8 mouse cellular contexts compared by ENCODE assay signal in the genomic region with DNA sequence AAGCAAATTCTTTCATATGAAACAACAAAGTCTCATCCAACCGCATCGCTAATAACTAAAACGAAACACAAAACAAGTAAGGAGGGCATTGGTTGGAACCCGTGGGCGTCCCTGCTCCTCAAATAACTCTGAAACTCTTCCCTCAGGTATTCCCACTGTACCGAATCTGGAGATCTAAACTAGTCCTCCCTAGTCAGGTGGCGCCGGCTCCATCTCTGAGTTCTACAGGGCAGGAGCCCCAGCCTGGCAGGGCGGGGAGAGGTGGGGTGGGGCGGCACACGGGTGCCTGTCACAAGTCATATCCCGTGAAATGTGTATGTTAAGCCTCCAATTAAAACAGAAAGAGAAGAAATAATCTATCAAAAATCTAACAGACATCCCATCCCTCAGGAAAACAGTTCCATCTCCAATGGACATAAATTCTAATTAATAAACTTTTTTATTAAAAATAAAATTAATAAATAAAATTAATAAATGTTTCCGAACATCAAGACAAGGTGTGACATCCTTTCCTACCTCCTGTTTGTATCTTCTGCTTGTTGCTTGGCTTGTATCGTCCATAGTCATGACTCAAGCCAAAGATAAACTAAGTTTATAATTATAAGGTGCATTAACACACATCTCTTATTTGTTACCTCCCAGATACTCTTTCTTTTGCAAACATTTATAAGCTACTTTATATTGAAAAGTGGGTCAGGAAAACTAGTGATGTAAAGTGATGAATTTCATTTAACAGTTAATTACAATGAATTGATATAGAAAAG. TPM values are rescaled to one million over a fixed set of nuclear protein-coding genes. Genes with fewer than 3 reads are reported as not detected.
DNase-seq lines count a peak whose midpoint lies in the region; ATAC-seq lines count a peak whose summit lies in the region.

No protein-coding gene starts in this region.

- peak overlapping the region; percentile 55 for H3K9ac ChIP-seq in forebrain, embryonic 11.5 days (ENCODE audit: low read length)

- H3K4me2 ChIP-seq in forebrain, embryonic 11.5 days (ENCODE audit: low read depth, low read length, severe bottlenecking): peak overlapping the region; percentile 62

- peak; percentile 79 for ATAC-seq in forebrain, embryonic 11.5 days (replicated peaks; ENCODE audit: low FRiP score)
- ATAC-seq in megakaryocyte progenitor cell, adult 5-6 weeks (replicated peaks; ENCODE audit: poor library complexity): peak; percentile 30

- no peaks in the 10 kb centered on the region for H3K4me1 ChIP-seq in forebrain, embryonic 11.5 days (replicated peaks; ENCODE audit: control insufficient read depth, insufficient read depth, low read length)
- peaks cover 4% of the 10 kb centered on the region for H3K4me1 ChIP-seq in limb, embryonic 10.5 days

- intact Hi-C loops in heart, postnatal 25 days (cut with DNase I): loop anchor here (2.0 kb wide), 1 partner anchor 144 kb away; no protein-coding TSS in a partner anchor

- peak overlapping the region; percentile 46 for H3K4me3 ChIP-seq in forebrain, embryonic 11.5 days (ENCODE audit: low read depth, low read length)
- H3K4me3 ChIP-seq in limb, embryonic 10.5 days: peak overlapping the region; percentile 57

- H3K27ac ChIP-seq in forebrain, embryonic 11.5 days (ENCODE audit: low read depth, low read length): no peak overlapping the region
- 0 out of 2 replicates have a peak overlapping the region, but pooled peaks have one; percentile 19 for H3K27ac ChIP-seq in limb, embryonic 10.5 days

- H3K9me3 ChIP-seq in forebrain, embryonic 11.5 days (ENCODE audit: control insufficient read depth, low read length): no peaks in the 10 kb centered on the region
- H3K9me3 ChIP-seq in limb, embryonic 10.5 days (replicated peaks): no peaks in the 10 kb centered on the region

- no peaks in the 10 kb centered on the region for H3K36me3 ChIP-seq in forebrain, embryonic 11.5 days (ENCODE audit: control insufficient read depth, insufficient read depth, low read length)
- no peaks in the 10 kb centered on the region for H3K36me3 ChIP-seq in limb, embryonic 10.5 days
- no peaks in the 10 kb centered on the region; the same call in 1 of the 2 replicates for H3K36me3 ChIP-seq in splenic B cell, adult 2 months (ENCODE audit: control insufficient read depth, insufficient read depth, low read length, poor library complexity, severe bottlenecking)

- DNase-seq in adrenal gland, postnatal 14 days: peak; percentile 56
- no peak for DNase-seq in adrenal gland, postnatal 4 days (ENCODE audit: low spot score in 2 of 2)
- peak; percentile 79 for DNase-seq in T-cell, adult 2 months (ENCODE audit: low spot score)
- peak; percentile 65 for DNase-seq in forebrain, embryonic 11.5 days (ENCODE audit: low spot score)
- peak; percentile 44 for DNase-seq in heart, postnatal 25 days (ENCODE audit: low spot score)
- peak; percentile 54 for DNase-seq in limb, embryonic 10.5 days (ENCODE audit: low spot score)
- peak; percentile 66 for DNase-seq in splenic B cell, adult 2 months (ENCODE audit: low read depth, low spot score)

- no peaks in the 10 kb centered on the region for H3K27me3 ChIP-seq in forebrain, embryonic 11.5 days (ENCODE audit: control insufficient read depth, insufficient read depth, low read length)
- H3K27me3 ChIP-seq in limb, embryonic 10.5 days (ENCODE audit: low read depth, poor library complexity, severe bottlenecking): no peaks in the 10 kb centered on the region
- no peaks in the 10 kb centered on the region for H3K27me3 ChIP-seq in splenic B cell, adult 2 months (ENCODE audit: control insufficient read depth, insufficient read depth, low read length, poor library complexity, severe bottlenecking)

- WGBS in forebrain, embryonic 11.5 days: 12% methylated on average over 14 of the region's 14 CpGs
- WGBS in limb, embryonic 10.5 days: 14% methylated on average over 14 of the region's 14 CpGs

RNA-seq across cellular contexts. Expression of a gene that starts 36.8 kb away (rescaled TPM):
- total RNA-seq in adrenal gland, postnatal 14 days (2021): 0.56 and 4.0 TPM in 2 replicates
- under 1 TPM in 1 of 2 experiments, not detected in 1; 0.34 TPM for total RNA-seq in adrenal gland, postnatal 4 days (2021)
- not detected in 2 replicates for polyA plus RNA-seq in forebrain, embryonic 11.5 days (2014; fragmentation: Nextera tagmentation; extraction: Ambion mirVana)
- total RNA-seq in heart, postnatal 25 days (2021): under 1 TPM in 1 of 2 experiments, not detected in 1; 0.34 TPM
- 0.16 TPM in 1 of 2 replicates, not detected in the other for polyA plus RNA-seq in limb, embryonic 10.5 days (2016; fragmentation: Nextera tagmentation; extraction: Ambion mirVana)
- total RNA-seq in megakaryocyte progenitor cell, adult 5-6 weeks (2015): 128 and 146 TPM in 2 replicates
- 109 and 150 TPM in 2 replicates for total RNA-seq in megakaryocyte progenitor cell, adult 5-6 weeks (2017)

RNA-seq across cellular contexts. Expression of a gene that starts 58.0 kb away (rescaled TPM):
- total RNA-seq in adrenal gland, postnatal 14 days (2021): 86.4 and 109 TPM in 2 replicates
- total RNA-seq in adrenal gland, postnatal 4 days (2021): 10 to 100 TPM; 34.7 to 49.1 TPM
- polyA plus RNA-seq in forebrain, embryonic 11.5 days (2014; fragmentation: Nextera tagmentation; extraction: Ambion mirVana): not detected in 2 replicates
- 10 to 100 TPM; 36.3 to 40.3 TPM for total RNA-seq in heart, postnatal 25 days (2021)
- polyA plus RNA-seq in limb, embryonic 10.5 days (2016; fragmentation: Nextera tagmentation; extraction: Ambion mirVana): not detected in 2 replicates
- total RNA-seq in megakaryocyte progenitor cell, adult 5-6 weeks (2015): 16.8 and 26.4 TPM in 2 replicates
- 101 and 118 TPM in 2 replicates for total RNA-seq in megakaryocyte progenitor cell, adult 5-6 weeks (2017)

Comparison
In these comparisons a context has a peak if more than half of its experiments do, and no peak if none do; other contexts are left out.
1. DNase-seq: peak in adrenal gland, postnatal 14 days (single experiment), T-cell, adult 2 months (single experiment), forebrain, embryonic 11.5 days (single experiment), heart, postnatal 25 days (single experiment), limb, embryonic 10.5 days (single experiment) and splenic B cell, adult 2 months (single experiment); none in adrenal gland, postnatal 4 days (0 of 2).
2. RNA of a gene that starts 36.8 kb away (total RNA-seq): 109 to 150 TPM in megakaryocyte progenitor cell, adult 5-6 weeks; 0.56 to 4.0 TPM in adrenal gland, postnatal 14 days, 0.34 TPM in adrenal gland, postnatal 4 days and 0.34 TPM in heart, postnatal 25 days; every median in the first group is over 10 times any median in the second.